Mouse (Mus musculus): ENCODE measurements around the gene Ces1f. TPM values are rescaled to one million over a fixed set of nuclear protein-coding genes. Genes with fewer than 3 reads are reported as not detected.

Ces1f gene
- polyA plus RNA-seq (2015; fragmentation: Nextera tagmentation; extraction: Ambion mirVana) = not detected in 2 replicates

DNA sequence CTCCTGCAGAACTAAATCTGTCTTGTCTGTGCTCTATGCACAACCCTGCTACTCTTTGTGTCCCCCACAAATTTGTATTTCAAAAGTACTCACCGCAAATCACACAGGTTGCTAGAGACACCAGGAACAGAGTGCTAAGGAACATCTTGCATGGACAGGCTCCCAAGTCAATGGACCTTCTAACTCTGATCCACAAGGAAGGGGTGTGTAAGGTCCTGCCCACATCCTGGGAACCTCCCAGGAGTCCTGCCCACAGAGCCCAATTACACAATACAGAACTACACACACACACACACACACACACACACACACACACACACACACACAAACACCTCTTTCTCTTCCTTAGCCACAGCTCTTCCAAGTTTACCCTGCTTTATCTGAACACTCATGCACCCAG lies at the start of gene Ces1f:
Gene Ces1f (minus strand): TSS at position 192 of the 400 bp plus-strand sequence.

DNA sequence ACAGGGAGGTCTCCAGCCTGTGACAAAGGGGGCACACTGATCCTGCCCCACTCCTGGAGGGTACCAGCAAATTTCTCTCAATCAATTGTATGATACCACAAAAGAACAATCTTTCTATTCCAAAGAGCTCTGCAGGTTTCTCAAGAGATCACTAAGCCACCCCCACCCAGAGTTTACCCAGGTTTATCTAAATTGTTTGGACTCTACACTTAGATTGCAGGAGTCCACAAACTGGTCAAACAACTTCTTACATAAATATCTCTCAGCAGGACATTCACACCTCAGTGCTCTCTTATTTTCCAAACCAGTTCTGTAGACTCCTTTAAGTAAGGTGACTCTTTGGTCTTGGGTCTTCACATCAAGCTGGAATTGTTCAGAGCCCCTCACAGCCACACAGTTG lies 50.1 kb downstream of the Ces1f start, which contains the start of gene Ces1e:
Gene Ces1e (minus strand): TSS at position 174 of the 400 bp plus-strand sequence.

Other genes starting within 250 kb of the Ces1f start
- not detected in 2 replicates for gene Ces1a, start 231.6 kb downstream of the Ces1f start, polyA plus RNA-seq (2015; fragmentation: Nextera tagmentation; extraction: Ambion mirVana)
- not detected in 2 replicates for gene Ces1b, start 199.7 kb downstream of the Ces1f start, polyA plus RNA-seq (2015; fragmentation: Nextera tagmentation; extraction: Ambion mirVana)
- gene Ces1c, start 148.5 kb downstream of the Ces1f start, polyA plus RNA-seq (2015; fragmentation: Nextera tagmentation; extraction: Ambion mirVana) = not detected in 2 replicates
- gene Ces1d, start 81.9 kb downstream of the Ces1f start, polyA plus RNA-seq (2015; fragmentation: Nextera tagmentation; extraction: Ambion mirVana) = 1.2 and 1.4 TPM in 2 replicates
- not detected in 2 replicates for gene Ces1e, start 50.1 kb downstream of the Ces1f start, polyA plus RNA-seq (2015; fragmentation: Nextera tagmentation; extraction: Ambion mirVana)
- gene Ces1g, start 57.6 kb upstream of the Ces1f start, polyA plus RNA-seq (2015; fragmentation: Nextera tagmentation; extraction: Ambion mirVana) = not detected in 2 replicates
- gene Ces1h, start 100.0 kb upstream of the Ces1f start, polyA plus RNA-seq (2015; fragmentation: Nextera tagmentation; extraction: Ambion mirVana) = not detected in 2 replicates